Mouse (Mus musculus) midbrain, embryonic 14.5 days (tissue): ENCODE data around the gene Wnt7a. TPM values are rescaled to one million over a fixed set of nuclear protein-coding genes. Genes with fewer than 3 reads are reported as not detected.

Experiments used
- ATAC-seq: fragments of 200-750 bp; cut with Nextera tagmentation; 2 replicates; pipeline ENCODE4 v1.8.0; 2017; ENCODE audit warnings: moderate number of reproducible peaks, moderate library complexity; ENCODE audit not compliant: low FRiP score, low TSS enrichment
- DNase-seq: peaks from one replicate; pipeline ENCODE4 v3.0.0-alpha.2; 2015
- H3K27ac ChIP-seq: fragments of 300-500 bp; sonication (generic); replicated peaks from 2 replicates; pipeline ENCODE4 v1.5.1; 2014; ENCODE audit warnings: mild to moderate bottlenecking, low read depth, low read length, moderate library complexity
- H3K27me3 ChIP-seq: fragments of 300-500 bp; sonication (generic); 2 replicates; pipeline ENCODE4 v1.6.1; 2014; ENCODE audit warnings: low read length, control low read depth, mixed read lengths; ENCODE audit not compliant: control insufficient read depth, insufficient read depth
- H3K36me3 ChIP-seq: fragments of 300-500 bp; sonication (generic); 2 replicates; pipeline ENCODE4 v1.6.1; 2014; ENCODE audit warnings: low read length, control low read depth; ENCODE audit not compliant: control insufficient read depth, insufficient read depth
- H3K4me1 ChIP-seq: fragments of 300-500 bp; sonication (generic); 2 replicates; pipeline ENCODE4 v1.6.1; 2014; ENCODE audit warnings: mild to moderate bottlenecking, antibody characterized with exemption, low read length, control low read depth; ENCODE audit not compliant: control insufficient read depth, insufficient read depth
- H3K4me2 ChIP-seq: fragments of 300-500 bp; sonication (generic); 2 replicates; pipeline ENCODE4 v1.6.1; 2014; ENCODE audit warnings: mild to moderate bottlenecking, low read length, moderate library complexity
- H3K4me3 ChIP-seq: fragments of 300-500 bp; sonication (generic); replicated peaks from 2 replicates; pipeline ENCODE4 v1.5.1; 2014; ENCODE audit warnings: low read depth, low read length
- H3K9ac ChIP-seq: fragments of 300-500 bp; sonication (generic); replicated peaks from 2 replicates; pipeline ENCODE4 v1.6.1; 2014; ENCODE audit warnings: mild to moderate bottlenecking, low read length, moderate library complexity
- H3K9me3 ChIP-seq: fragments of 300-500 bp; sonication (generic); 2 replicates; pipeline ENCODE4 v1.6.1; 2016; ENCODE audit warnings: low read length, control low read depth, mixed read lengths; ENCODE audit not compliant: control insufficient read depth
- WGBS: fragments of 180-500 bp; shearing (Covaris S2); extraction: QIAGEN DNeasy Blood & Tissue Kit; methylation state at CpG from one replicate; pipeline ENCODE4 v1.1.7; 2014; 5-methylcytosine and 5-hydroxymethylcytosine counted together
- polyA plus RNA-seq: library from polyadenylated mRNA; unstranded; fragments of >200 nt; fragmentation: Nextera tagmentation; extraction: Ambion mirVana; gene quantifications from 2 replicates; pipeline ENCODE4 v1.2.1, GENCODE M21; 2014

Gene Wnt7a
- polyA plus RNA-seq, 1 experiment from 2014 or later = 11.3 TPM

GRCm38 (mm10) chr6:91345091-91345490, 66.1 kb downstream of the Wnt7a start:
- Histone ChIP-seq H3K4me3 (no peak overlapping the region), H3K4me1 (peaks cover 55% of the 10 kb centered on the region), H3K27me3 (no peaks in the 10 kb centered on the region), H3K4me2 (no peak overlapping the region), H3K9ac (no peak overlapping the region), H3K36me3 (no peaks in the 10 kb centered on the region), H3K9me3 (no peaks in the 10 kb centered on the region), H3K27ac (no peak overlapping the region)
- no peak for DNase-seq
- no peak for ATAC-seq
- 23% methylated on average over 5 of the region's 5 CpGs for WGBS

- 80% methylated on average over 8 of the region's 8 CpGs for WGBS
- no peak overlapping the region for H3K4me3 ChIP-seq
- H3K36me3 ChIP-seq = no peaks in the 10 kb centered on the region
- no peak overlapping the region for H3K4me2 ChIP-seq
- DNase-seq (no peak), ATAC-seq (no peak)
- no peaks in the 10 kb centered on the region for H3K27me3 ChIP-seq
- no peak overlapping the region for H3K9ac ChIP-seq
- H3K27ac ChIP-seq = no peak overlapping the region
- H3K9me3 ChIP-seq = no peaks in the 10 kb centered on the region
- H3K4me1 ChIP-seq = peaks cover 14% of the 10 kb centered on the region
These were observed 71.4 kb downstream of the Wnt7a start for GRCm38 (mm10) chr6:91339612-91340246.

DNA sequence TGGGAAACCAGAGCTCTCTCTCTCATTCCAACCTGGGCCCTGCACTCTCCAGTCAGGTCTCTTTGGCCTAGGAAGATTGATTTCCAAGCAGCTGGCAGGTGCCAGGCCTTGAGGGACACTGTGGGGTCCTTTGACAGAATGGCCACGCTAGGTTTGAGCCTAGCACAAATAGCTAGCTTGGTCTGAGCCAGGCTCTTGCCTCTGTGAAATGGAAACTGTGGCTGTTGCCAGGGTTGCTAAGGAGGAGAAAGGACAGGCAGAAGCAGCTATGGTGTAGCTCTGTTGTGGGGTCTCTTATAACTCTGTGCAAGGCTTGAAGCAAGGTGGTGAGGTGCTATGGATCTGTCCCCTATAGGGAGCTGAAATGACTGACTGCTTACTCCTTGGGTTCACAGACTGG, 75.7 kb downstream of the Wnt7a start:
- H3K9me3 ChIP-seq = no peaks in the 10 kb centered on the region
- no peak overlapping the region for H3K9ac ChIP-seq
- H3K4me1 ChIP-seq = no peaks in the 10 kb centered on the region
- H3K4me2 ChIP-seq = no peak overlapping the region
- no peaks in the 10 kb centered on the region for H3K27me3 ChIP-seq
- no peak overlapping the region for H3K27ac ChIP-seq
- ATAC-seq (no peak), DNase-seq (no peak)
- H3K36me3 ChIP-seq = no peaks in the 10 kb centered on the region
- no peak overlapping the region for H3K4me3 ChIP-seq
- WGBS = 66% methylated on average over 1 of the region's 1 CpGs

DNA sequence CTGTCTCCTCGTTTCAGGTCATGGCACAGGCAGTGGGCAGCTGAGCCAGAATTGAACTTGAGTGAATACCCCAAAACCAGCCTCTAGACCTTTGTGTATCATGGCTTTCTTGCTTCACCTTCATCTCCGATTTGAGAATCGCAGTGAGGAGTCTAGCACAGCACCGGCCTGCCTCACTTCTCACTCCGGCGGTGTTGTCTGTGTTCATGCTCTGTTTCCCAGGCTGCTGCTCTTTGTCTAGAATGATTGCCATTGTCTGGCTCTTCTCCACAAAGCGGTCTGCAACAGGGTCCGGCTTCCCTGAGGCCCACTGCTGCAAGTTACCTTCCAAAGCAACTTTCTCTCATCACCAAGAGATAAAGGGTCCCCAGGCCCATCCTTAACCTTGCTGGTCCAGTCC, 79.3 kb downstream of the Wnt7a start:
- H3K27me3 ChIP-seq = no peaks in the 10 kb centered on the region
- no peak for DNase-seq
- ATAC-seq = no peak
- H3K4me1 ChIP-seq = no peaks in the 10 kb centered on the region
- 66% methylated on average over 8 of the region's 8 CpGs for WGBS
- H3K9ac ChIP-seq = no peak overlapping the region
- H3K27ac ChIP-seq = no peak overlapping the region
- no peaks in the 10 kb centered on the region for H3K9me3 ChIP-seq
- H3K4me3 ChIP-seq = no peak overlapping the region
- no peak overlapping the region for H3K4me2 ChIP-seq
- H3K36me3 ChIP-seq = no peaks in the 10 kb centered on the region

DNA sequence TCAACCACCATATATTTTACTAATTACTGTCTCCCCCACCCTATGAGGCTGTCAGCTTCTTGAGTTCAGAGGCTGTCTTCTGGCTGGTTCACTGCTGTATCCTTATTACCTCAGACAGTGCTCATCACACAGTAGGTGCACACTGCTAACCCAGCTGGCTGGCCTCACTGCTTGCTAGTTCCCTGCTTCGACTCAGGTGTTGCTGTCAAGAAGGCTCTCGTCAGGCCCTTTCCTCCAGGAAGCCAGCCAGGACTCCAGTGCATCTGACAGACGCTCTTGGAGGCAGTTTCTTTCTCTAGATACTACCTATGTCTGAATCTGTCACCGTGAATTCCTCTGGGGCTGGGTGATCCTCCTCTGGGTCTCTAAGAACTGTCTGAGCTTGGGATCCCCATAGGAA, 85.6 kb downstream of the Wnt7a start:
- Histone ChIP-seq H3K36me3 (no peaks in the 10 kb centered on the region), H3K4me3 (no peak overlapping the region), H3K9ac (no peak overlapping the region), H3K9me3 (no peaks in the 10 kb centered on the region), H3K4me1 (peaks cover 15% of the 10 kb centered on the region; the same call in 1 of the 2 replicates), H3K4me2 (no peak overlapping the region), H3K27me3 (no peaks in the 10 kb centered on the region), H3K27ac (no peak overlapping the region)
- WGBS = 88% methylated on average over 4 of the region's 4 CpGs
- DNase-seq = no peak
- no peak for ATAC-seq

DNA sequence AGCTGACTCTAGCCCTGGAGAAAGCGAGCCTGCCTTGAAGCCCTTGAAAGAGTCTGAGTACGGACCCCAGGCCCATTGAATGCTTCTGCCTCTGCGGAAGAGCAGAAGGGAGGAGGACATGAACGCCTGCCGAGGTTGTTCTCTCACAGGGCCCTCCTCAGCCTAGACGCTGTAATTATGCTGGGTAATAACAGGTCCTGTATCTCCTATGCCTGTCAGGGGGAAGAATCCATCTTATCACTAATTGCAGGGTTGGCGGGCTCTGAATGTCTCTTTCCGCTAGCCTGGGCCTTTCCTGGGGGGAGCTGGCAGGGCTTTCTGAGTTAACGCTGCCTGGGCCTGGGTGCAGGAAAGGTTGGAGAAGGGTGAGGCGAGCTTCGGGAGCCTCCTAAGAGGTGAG, 86.4 kb downstream of the Wnt7a start:
- H3K4me1 ChIP-seq = peaks cover 15% of the 10 kb centered on the region; the same call in 1 of the 2 replicates
- H3K9me3 ChIP-seq = no peaks in the 10 kb centered on the region
- 0 out of 2 replicates have a peak overlapping the region, but pooled peaks have one; percentile 26 for H3K27ac ChIP-seq
- no peak overlapping the region for H3K4me3 ChIP-seq
- no peak for ATAC-seq
- no peak overlapping the region for H3K4me2 ChIP-seq
- 66% methylated on average over 11 of the region's 11 CpGs for WGBS
- H3K27me3 ChIP-seq = no peaks in the 10 kb centered on the region
- H3K9ac ChIP-seq = no peak overlapping the region
- DNase-seq = no peak
- H3K36me3 ChIP-seq = no peaks in the 10 kb centered on the region

DNA sequence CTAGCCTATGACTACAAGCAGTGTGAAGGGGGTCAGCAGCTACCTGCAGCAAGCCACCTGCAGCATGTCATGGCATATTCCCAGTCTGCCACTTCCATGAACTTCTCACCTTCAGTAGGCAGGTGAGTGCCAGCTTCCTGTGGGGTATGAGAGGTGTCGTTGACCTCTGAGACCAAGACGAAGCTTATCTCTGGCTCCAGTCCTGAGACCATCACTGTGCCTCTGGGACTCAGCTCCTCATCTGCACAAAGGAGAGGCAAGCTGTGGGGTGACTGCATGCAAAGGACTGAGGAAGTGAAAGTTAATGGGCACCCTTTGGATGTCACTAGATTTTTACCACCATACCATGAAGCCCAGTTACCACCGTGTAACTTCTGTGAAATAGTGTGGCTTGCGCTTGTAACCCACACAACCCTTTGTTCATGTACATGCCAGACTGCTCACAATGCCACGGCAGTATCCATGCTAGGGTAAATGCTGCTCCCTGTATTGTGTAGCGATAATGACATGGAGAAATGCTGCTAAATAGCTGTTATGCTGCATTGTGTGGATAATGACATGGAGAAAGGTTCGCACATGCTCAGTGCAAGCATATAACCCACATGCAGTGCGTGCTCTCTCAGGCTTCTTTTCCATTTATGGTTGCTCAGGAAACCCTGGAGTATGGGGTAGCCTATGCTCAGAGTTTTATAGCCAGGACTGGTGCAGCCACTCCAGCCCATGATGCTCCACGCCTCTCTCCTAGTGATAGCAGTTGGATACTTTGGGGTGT, 89.0 kb downstream of the Wnt7a start:
- peaks cover 15% of the 10 kb centered on the region; the same call in 1 of the 2 replicates for H3K4me1 ChIP-seq
- H3K27me3 ChIP-seq = no peaks in the 10 kb centered on the region
- no peaks in the 10 kb centered on the region for H3K36me3 ChIP-seq
- H3K4me3 ChIP-seq = no peak overlapping the region
- ATAC-seq (no peak; the same call in 1 of the 2 replicates), DNase-seq (peak; percentile 53)
- H3K9me3 ChIP-seq = no peaks in the 10 kb centered on the region
- WGBS = 65% methylated on average over 9 of the region's 9 CpGs
- H3K9ac ChIP-seq = no peak overlapping the region
- no peak overlapping the region for H3K4me2 ChIP-seq
- H3K27ac ChIP-seq = 0 out of 2 replicates have a peak overlapping the region, but pooled peaks have one; percentile 9
